Mouse (Mus musculus) C2C12 (cell line): ENCODE measurements around the gene Cpt1b. TPM values are rescaled to one million over a fixed set of nuclear protein-coding genes. Genes with fewer than 3 reads are reported as not detected.

ENCODE experiments used
- H3K27me3 ChIP-seq: one replicate; pipeline ENCODE4 v1.6.1; 2011; ENCODE audit not compliant: control insufficient read depth, insufficient read depth, insufficient read length
- H3K36me3 ChIP-seq: one replicate; pipeline ENCODE4 v1.6.1; 2011; ENCODE audit not compliant: control insufficient read depth, insufficient read depth
- H3K4me3 ChIP-seq: one replicate; pipeline ENCODE4 v1.5.1; 2011; ENCODE audit warnings: mild to moderate bottlenecking, control low read depth; ENCODE audit not compliant: poor library complexity, insufficient read depth, severe bottlenecking
- H3K79me2 ChIP-seq: one replicate; pipeline ENCODE4 v1.6.1; 2011; ENCODE audit not compliant: control insufficient read depth, insufficient read depth
- H3K79me3 ChIP-seq: one replicate; pipeline ENCODE4 v1.6.1; 2011; ENCODE audit warnings: low read depth, control low read depth
- H3ac ChIP-seq: one replicate; pipeline ENCODE3; 2011; ENCODE audit warnings: low read depth; ENCODE audit not compliant: control insufficient read depth, insufficient read length
- CEBPB ChIP-seq: IDR thresholded peaks from one replicate; pipeline ENCODE4 v1.6.1; 2011; ENCODE audit warnings: low read depth, mild to moderate bottlenecking, control low read depth, moderate library complexity
- CTCF ChIP-seq: IDR thresholded peaks from one replicate; pipeline ENCODE4 v1.5.1; 2011; ENCODE audit not compliant: control insufficient read depth, insufficient read depth, insufficient read length
- FOSL1 ChIP-seq: IDR thresholded peaks from one replicate; pipeline ENCODE4 v1.8.0; 2011; ENCODE audit warnings: mild to moderate bottlenecking, low read length; ENCODE audit not compliant: poor library complexity, insufficient read depth, severe bottlenecking
- MAX ChIP-seq: IDR thresholded peaks from one replicate; pipeline ENCODE4 v1.6.1; 2011; ENCODE audit warnings: mild to moderate bottlenecking, control low read depth
- MYOD1 ChIP-seq: IDR thresholded peaks from one replicate; pipeline ENCODE4 v1.6.1; 2011; ENCODE audit warnings: low read depth; ENCODE audit not compliant: control insufficient read depth, insufficient read length
- MYOG ChIP-seq: IDR thresholded peaks from one replicate; pipeline ENCODE4 v1.6.1; 2011; ENCODE audit not compliant: control insufficient read depth, insufficient read length; ENCODE audit errors: extremely low read depth
- USF1 ChIP-seq: IDR thresholded peaks from one replicate; pipeline ENCODE4 v1.6.1; 2011; ENCODE audit warnings: low read depth, mild to moderate bottlenecking, control low read depth, moderate library complexity
- polyA plus RNA-seq: library from polyadenylated mRNA; unstranded; fragments of >200 nt; fragmentation: generic; extraction: Trizol; gene quantifications from one replicate; pipeline ENCODE4 v1.2.1, GENCODE M21; 2012; ENCODE audit warnings: missing spikeins

Cpt1b gene
- polyA plus RNA-seq, 1 experiment: 2.5 TPM

DNA sequence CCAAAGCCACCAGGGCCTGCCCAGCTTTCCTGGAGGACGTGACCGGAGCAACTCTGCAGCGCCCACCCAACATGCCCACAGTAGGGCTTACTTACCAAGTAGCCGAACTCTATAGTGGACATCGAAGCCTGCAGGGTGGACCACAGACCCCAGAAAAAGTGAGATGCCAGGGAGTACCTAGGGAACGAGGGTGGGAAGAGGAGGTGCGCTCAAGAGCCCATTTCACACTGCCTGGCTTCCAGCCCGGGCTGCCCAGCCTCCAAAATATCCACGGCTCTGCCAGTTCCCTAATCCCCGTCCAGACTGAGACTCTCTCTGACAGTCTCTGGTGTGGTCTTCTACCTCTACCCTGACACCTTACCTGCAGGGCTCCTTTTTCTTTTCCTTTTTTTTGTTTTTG, 1.1 kb upstream of the Cpt1b start:
- no peak for TF ChIP-seq FOSL1
- TF ChIP-seq CTCF: no peak
- no peak for TF ChIP-seq MYOD1
- no peak for TF ChIP-seq USF1
- no peak for TF ChIP-seq MYOG
- TF ChIP-seq MAX: no peak
- no peak for TF ChIP-seq CEBPB
- peaks cover 17% of the 10 kb centered on the region for H3K79me2 ChIP-seq
- H3K27me3 ChIP-seq: no peaks in the 10 kb centered on the region
- H3K4me3 ChIP-seq: no peak overlapping the region
- H3K79me3 ChIP-seq: peaks cover 9% of the 10 kb centered on the region
- peaks cover 27% of the 10 kb centered on the region for H3K36me3 ChIP-seq
- no peak overlapping the region for H3ac ChIP-seq

DNA sequence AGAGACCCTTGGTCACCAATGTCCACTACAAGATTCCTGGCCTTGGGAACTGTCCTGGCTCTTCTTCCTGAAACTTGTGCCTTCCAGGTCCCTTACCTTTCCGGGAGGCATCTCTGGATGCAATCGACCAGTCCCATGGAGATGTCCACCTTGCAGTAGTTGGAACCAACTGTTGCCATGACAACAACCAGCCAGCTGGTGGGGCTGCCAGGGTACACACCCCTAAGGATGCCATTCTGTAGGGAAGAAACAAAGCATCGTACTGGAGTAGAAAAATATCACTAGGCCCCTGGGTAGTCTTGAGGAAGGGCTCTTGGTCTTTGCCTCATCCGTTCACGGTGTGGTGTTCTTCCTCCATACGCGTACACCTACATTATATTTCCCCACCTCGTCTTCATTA, 1.0 kb downstream of the Cpt1b start:
- Histone ChIP-seq H3ac (no peak overlapping the region), H3K36me3 (peaks cover 42% of the 10 kb centered on the region), H3K27me3 (no peaks in the 10 kb centered on the region), H3K79me2 (peaks cover 17% of the 10 kb centered on the region), H3K4me3 (no peak overlapping the region), H3K79me3 (peaks cover 9% of the 10 kb centered on the region)
- no peak for TF ChIP-seq USF1
- no peak for TF ChIP-seq CTCF
- no peak for TF ChIP-seq MYOD1
- TF ChIP-seq FOSL1: no peak
- TF ChIP-seq CEBPB: no peak
- TF ChIP-seq MAX: no peak
- TF ChIP-seq MYOG: no peak

DNA sequence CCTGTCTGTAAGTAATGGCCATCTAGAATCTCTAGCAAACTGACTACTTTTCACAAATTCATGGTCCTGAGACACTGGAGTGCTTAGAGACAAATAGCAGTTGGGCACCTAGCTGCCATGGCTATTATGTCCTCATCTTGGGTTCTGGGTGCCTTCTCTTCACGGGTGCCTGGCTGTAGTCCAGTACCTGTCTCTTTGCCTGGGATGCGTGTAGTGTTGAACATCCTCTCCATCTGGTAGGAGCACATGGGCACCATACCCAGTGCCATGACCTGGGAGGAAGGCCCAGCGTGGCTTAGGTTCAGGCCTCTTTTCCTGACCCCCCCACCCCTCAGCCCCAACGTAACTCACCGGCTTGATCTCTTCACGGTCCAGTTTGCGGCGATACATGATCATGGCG, 3.7 kb downstream of the Cpt1b start:
- Histone ChIP-seq H3K27me3 (no peaks in the 10 kb centered on the region), H3K79me3 (no peaks in the 10 kb centered on the region), H3ac (no peak overlapping the region), H3K36me3 (peaks cover 62% of the 10 kb centered on the region), H3K4me3 (no peak overlapping the region), H3K79me2 (no peaks in the 10 kb centered on the region)
- TF ChIP-seq MAX (no peak), FOSL1 (no peak), USF1 (no peak), MYOG (no peak), CTCF (no peak), MYOD1 (no peak), CEBPB (no peak)

DNA sequence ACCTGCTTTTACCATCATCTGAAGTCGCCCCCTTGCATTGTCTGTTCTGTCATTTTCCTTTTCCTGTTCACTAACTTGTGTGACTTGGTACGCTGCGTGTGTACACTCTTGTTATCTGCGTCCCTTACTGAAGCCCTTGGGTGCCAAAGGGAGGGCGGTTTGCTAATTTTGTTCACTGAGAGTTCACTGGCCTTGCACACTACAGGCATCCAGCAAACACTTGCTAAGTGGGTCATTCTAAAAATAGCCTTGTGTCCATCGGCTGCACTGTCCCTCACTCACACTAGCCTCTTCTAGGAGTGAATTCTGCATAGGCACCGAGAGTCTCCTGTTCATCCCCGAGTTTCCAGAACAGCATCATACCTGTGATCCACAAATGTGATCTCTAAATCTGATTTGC, 10.4 kb downstream of the Cpt1b start:
- no peaks in the 10 kb centered on the region for H3K27me3 ChIP-seq
- H3ac ChIP-seq: no peak overlapping the region
- no peaks in the 10 kb centered on the region for H3K79me2 ChIP-seq
- H3K79me3 ChIP-seq: no peaks in the 10 kb centered on the region
- H3K36me3 ChIP-seq: peaks cover 28% of the 10 kb centered on the region
- no peak for TF ChIP-seq MYOD1
- no peak for TF ChIP-seq FOSL1
- TF ChIP-seq USF1: no peak
- no peak for TF ChIP-seq CTCF
- TF ChIP-seq MYOG: no peak
- no peak for TF ChIP-seq MAX
- TF ChIP-seq CEBPB: no peak
- no peak overlapping the region for H3K4me3 ChIP-seq

DNA sequence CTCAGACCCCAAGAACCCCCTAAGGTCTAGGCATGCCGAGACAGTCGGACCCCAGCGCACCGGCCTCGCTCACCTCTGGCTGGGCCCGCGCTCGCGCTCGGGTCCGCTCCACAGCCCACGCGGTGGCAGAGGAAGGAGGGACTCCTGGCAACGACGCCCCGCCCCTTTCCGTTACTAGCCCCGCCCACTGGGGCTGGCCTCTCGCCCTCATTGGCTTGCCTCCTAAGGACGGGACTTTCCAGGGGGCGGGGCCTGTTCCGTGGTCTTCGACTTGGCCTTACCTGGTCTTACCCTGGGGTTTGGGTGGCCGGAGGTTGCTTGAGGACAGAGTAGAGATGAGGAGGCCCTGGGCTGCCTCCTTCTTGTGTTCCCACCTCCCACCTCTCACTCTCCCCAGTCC, 15.5 kb downstream of the Cpt1b start, which contains the start of gene Syce3:
Gene Syce3 (minus strand): TSS at position 386 of the 400 bp plus-strand sequence.
- no peaks in the 10 kb centered on the region for H3K79me2 ChIP-seq
- TF ChIP-seq MYOG (no peak), MYOD1 (no peak), USF1 (no peak), FOSL1 (no peak), CEBPB (no peak), CTCF (no peak), MAX (no peak)
- no peak within 1 kb of the TSS for H3K4me3 ChIP-seq

DNA sequence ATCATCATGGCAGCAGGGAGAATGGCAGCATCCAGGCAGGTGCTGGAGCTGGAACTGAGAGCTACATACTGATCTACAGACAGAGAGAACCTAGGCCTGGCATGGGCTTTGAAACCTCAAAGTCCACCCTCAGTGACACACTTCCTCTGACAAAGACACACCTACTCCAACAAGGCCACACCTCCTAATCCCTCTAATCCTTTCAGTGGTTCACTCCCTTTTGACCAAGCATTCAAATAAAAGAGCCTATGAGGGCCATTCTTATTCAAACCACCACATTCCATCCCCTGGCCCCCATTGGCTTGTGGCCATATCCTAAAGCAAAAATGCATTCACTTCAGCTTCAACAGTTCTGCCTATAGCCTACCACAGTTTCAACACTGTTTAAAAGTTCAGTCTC, 19.0 kb downstream of the Cpt1b start:
- no peak overlapping the region for H3ac ChIP-seq
- H3K79me3 ChIP-seq: no peaks in the 10 kb centered on the region
- peaks cover 15% of the 10 kb centered on the region for H3K27me3 ChIP-seq
- no peak overlapping the region for H3K4me3 ChIP-seq
- no peaks in the 10 kb centered on the region for H3K79me2 ChIP-seq
- no peaks in the 10 kb centered on the region for H3K36me3 ChIP-seq
- TF ChIP-seq USF1 (no peak), FOSL1 (no peak), MYOG (no peak), MYOD1 (no peak), CEBPB (no peak), MAX (no peak), CTCF (no peak)

More for the DNA sequence above, 15.5 kb downstream of the Cpt1b start, which contains the start of gene Syce3:
- peaks cover 6% of the 10 kb centered on the region for H3K27me3 ChIP-seq
- H3ac ChIP-seq: no peak within 1 kb of the TSS
- H3K36me3 ChIP-seq: no peaks in the 10 kb centered on the region
- no peaks in the 10 kb centered on the region for H3K79me3 ChIP-seq
